Mouse (Mus musculus) heart, adult 2 months (tissue): ENCODE measurements around the gene Bbs12. TPM values are rescaled to one million over a fixed set of nuclear protein-coding genes. Genes with fewer than 3 reads are reported as not detected.
A peak's percentile ranks its signal among the peaks of the same experiment; 100 is the strongest.

ENCODE experiments used
- DNase-seq, 2 experiments: peaks; one replicate each; pipeline ENCODE4 v3.0.0; 2021
- H3K27ac ChIP-seq: fragments of 200-600 bp; 2 replicates; pipeline ENCODE4 v1.8.1; 2022
- H3K27me3 ChIP-seq: fragments of 200-500 bp; 2 replicates; pipeline ENCODE4 v1.6.1; 2012; ENCODE audit warnings: mild to moderate bottlenecking, low read length, inconsistent platforms, mixed read lengths; ENCODE audit not compliant: control insufficient read depth, insufficient read depth
- H3K36me3 ChIP-seq: fragments of 200-500 bp; 2 replicates; pipeline ENCODE4 v1.6.1; 2012; ENCODE audit warnings: low read length, inconsistent platforms; ENCODE audit not compliant: control insufficient read depth, insufficient read depth
- H3K4me1 ChIP-seq: fragments of 200-500 bp; 2 replicates; pipeline ENCODE4 v1.6.1; 2011; ENCODE audit warnings: low read length; ENCODE audit not compliant: control insufficient read depth, insufficient read depth
- H3K4me3 ChIP-seq: fragments of 200-600 bp; 2 replicates; pipeline ENCODE4 v1.8.1; 2022
- H3K79me2 ChIP-seq: fragments of 200-500 bp; replicated peaks from 2 replicates; pipeline ENCODE4 v1.6.1; 2012; ENCODE audit warnings: mild to moderate bottlenecking, inconsistent platforms, low read length, moderate library complexity, mixed read lengths; ENCODE audit not compliant: control insufficient read depth, insufficient read depth
- H3K9ac ChIP-seq: fragments of 200-500 bp; 2 replicates; pipeline ENCODE4 v1.6.1; 2012; ENCODE audit warnings: low read depth, mild to moderate bottlenecking, control low read depth, inconsistent platforms, low read length, mixed read lengths
- CTCF ChIP-seq: fragments of 200-600 bp; IDR thresholded peaks from 2 replicates; pipeline ENCODE4 v1.8.1; 2022; ENCODE audit warnings: antibody characterized with exemption, mild to moderate bottlenecking, moderate library complexity
- EP300 ChIP-seq: fragments of 200-500 bp; IDR thresholded peaks from 2 replicates; pipeline ENCODE4 v1.6.1; 2011; ENCODE audit warnings: low read depth, low read length, control low read depth; ENCODE audit not compliant: insufficient read depth
- POLR2A ChIP-seq: fragments of 200-500 bp; IDR thresholded peaks from 2 replicates; pipeline ENCODE4 v1.6.1; 2011; ENCODE audit warnings: mild to moderate bottlenecking, low read depth, low read length, control low read depth; ENCODE audit not compliant: insufficient read depth
- WGBS: fragments of 180-500 bp; shearing (Covaris S2); methylation state at CpG from one replicate; pipeline ENCODE4 v1.1.7; 2018; 5-methylcytosine and 5-hydroxymethylcytosine counted together
- intact Hi-C: fragments of 180-260 bp; cut with DNase I; formaldehyde crosslinking; loops from one replicate; pipeline ENCODE4 v1.15.1; 2025
- polyA plus RNA-seq: library from polyadenylated mRNA; depleted of rRNA; stranded (reverse); fragments of >200 nt; gene quantifications from 2 replicates; pipeline ENCODE4 v1.2.3, GENCODE M21; 2012
- total RNA-seq, 2 experiments: library from RNA; stranded (reverse); gene quantifications; 2 replicates each; pipeline ENCODE4 v1.2.3; 2021

Bbs12 gene
- total and polyA plus RNA-seq, 3 experiments, result 0.49 to 1.1 (median 0.97) TPM

- H3K27ac ChIP-seq, result no peak overlapping the region
- H3K36me3 ChIP-seq, result no peaks in the 10 kb centered on the region
- H3K27me3 ChIP-seq, result no peaks in the 10 kb centered on the region
- intact Hi-C loops, result loop anchor here (5.0 kb wide), 1 partner anchor 827 kb away; no protein-coding TSS in a partner anchor
- no peaks in the 10 kb centered on the region for H3K79me2 ChIP-seq
- 85% methylated on average over 1 of the region's 1 CpGs for WGBS
- no peaks in the 10 kb centered on the region for H3K4me1 ChIP-seq
- H3K4me3 ChIP-seq, result no peak overlapping the region
- TF ChIP-seq POLR2A, result no peak
- TF ChIP-seq CTCF, result no peak
- DNase-seq, result no peak
- no peak overlapping the region for H3K9ac ChIP-seq
These were observed 17.6 kb downstream of the Bbs12 start for GRCm38 (mm10) chr3:37329963-37330362.

DNA sequence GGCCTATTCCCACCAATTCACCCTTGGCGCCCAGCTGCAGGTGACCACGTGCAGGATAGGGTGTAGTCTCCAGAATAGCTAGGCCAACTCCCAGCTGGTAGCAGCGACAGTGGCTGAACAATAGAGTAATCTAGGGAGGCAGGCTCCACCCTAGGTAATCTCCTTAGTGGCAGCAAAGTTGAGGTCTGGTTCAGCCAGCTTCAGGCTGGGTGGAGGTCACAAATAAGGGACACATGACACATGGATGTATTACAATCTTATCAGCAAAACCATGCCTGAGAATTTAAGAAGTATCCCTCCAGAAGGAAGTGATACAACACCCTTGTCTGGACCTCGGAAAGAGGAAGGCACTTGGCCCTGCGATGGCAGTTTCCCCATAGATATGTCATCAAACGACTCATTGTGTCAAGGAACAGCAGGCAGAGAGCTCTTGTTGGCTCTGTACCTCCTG, 19.7 kb downstream of the Bbs12 start:
- no peak overlapping the region for H3K27ac ChIP-seq
- no peaks in the 10 kb centered on the region for H3K4me1 ChIP-seq
- no peaks in the 10 kb centered on the region for H3K27me3 ChIP-seq
- no peaks in the 10 kb centered on the region for H3K79me2 ChIP-seq
- 36% methylated on average over 6 of the region's 6 CpGs for WGBS
- H3K36me3 ChIP-seq, result no peaks in the 10 kb centered on the region
- DNase-seq, result no peak
- intact Hi-C loops, result loop anchor here (5.0 kb wide), 1 partner anchor 825 kb away; no protein-coding TSS in a partner anchor
- no peak overlapping the region for H3K9ac ChIP-seq
- H3K4me3 ChIP-seq, result no peak overlapping the region
- TF ChIP-seq EP300, result no peak
- TF ChIP-seq POLR2A, result no peak
- no peak for TF ChIP-seq CTCF

DNA sequence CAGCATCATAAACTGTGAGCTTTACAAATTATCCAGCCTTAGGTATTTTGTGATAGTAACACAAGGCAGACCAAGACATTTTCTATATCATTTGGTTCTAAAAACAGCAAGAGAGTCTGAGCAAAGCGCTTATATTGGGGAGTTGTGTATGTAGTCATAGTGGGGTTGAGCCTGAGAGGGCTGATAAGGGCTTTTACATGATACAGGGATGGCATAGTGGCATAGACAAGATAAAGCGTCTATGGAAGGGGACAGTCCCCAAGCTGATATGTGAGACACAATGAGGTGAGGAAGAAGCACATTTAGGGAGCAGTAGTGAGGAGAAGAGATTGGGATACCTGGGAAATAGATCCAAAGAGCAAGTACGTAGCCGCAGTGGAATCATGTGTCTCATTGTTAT, 21.7 kb downstream of the Bbs12 start:
- no peak overlapping the region for H3K9ac ChIP-seq
- DNase-seq, result no peak
- H3K27ac ChIP-seq, result no peak overlapping the region
- H3K36me3 ChIP-seq, result no peaks in the 10 kb centered on the region
- intact Hi-C loops, result loop anchor here (5.0 kb wide), 1 partner anchor 823 kb away; no protein-coding TSS in a partner anchor
- H3K27me3 ChIP-seq, result no peaks in the 10 kb centered on the region
- no peak overlapping the region for H3K4me3 ChIP-seq
- 89% methylated on average over 4 of the region's 4 CpGs for WGBS
- no peak for TF ChIP-seq POLR2A
- TF ChIP-seq EP300, result no peak
- TF ChIP-seq CTCF, result no peak
- H3K79me2 ChIP-seq, result no peaks in the 10 kb centered on the region
- no peaks in the 10 kb centered on the region for H3K4me1 ChIP-seq

GRCm38 (mm10) chr3:37341110-37341509, 28.8 kb downstream of the Bbs12 start:
- no peaks in the 10 kb centered on the region for H3K36me3 ChIP-seq
- no peaks in the 10 kb centered on the region for H3K79me2 ChIP-seq
- no peak overlapping the region for H3K4me3 ChIP-seq
- intact Hi-C loops, result loop anchor here (1.0 kb wide), 1 partner anchor 73 kb away; no protein-coding TSS in a partner anchor
- H3K27me3 ChIP-seq, result no peaks in the 10 kb centered on the region
- H3K27ac ChIP-seq, result no peak overlapping the region
- TF ChIP-seq POLR2A, result no peak
- peak; percentile 81 for TF ChIP-seq CTCF
- peaks cover 3% of the 10 kb centered on the region for H3K4me1 ChIP-seq
- DNase-seq, result no peak
- 62% methylated on average over 5 of the region's 5 CpGs for WGBS
- no peak overlapping the region for H3K9ac ChIP-seq

DNA sequence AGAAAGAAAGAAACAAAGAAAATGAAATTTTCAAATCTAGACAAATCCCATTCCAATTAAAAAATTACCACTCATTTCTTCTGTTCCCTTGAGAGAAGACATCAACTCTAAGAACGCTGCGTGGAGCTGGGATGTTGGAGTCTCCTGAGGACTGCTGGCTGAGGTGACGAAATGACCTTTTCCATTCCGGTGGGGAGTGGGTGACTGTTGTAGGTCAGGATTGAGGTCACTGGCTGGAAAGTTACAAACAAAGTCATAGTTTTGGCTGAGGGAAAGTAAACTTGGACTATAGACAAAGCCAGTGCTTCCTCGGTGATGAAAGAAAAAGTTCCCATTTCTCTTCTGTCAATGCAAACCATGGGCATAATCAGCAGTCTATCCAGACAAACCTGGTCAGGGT, 30.5 kb downstream of the Bbs12 start:
- no peak for TF ChIP-seq EP300
- H3K36me3 ChIP-seq, result no peaks in the 10 kb centered on the region
- peak in 1 of 2 experiments; percentile 35 for DNase-seq
- no peak overlapping the region for H3K9ac ChIP-seq
- WGBS, result 43% methylated on average over 5 of the region's 5 CpGs
- H3K4me1 ChIP-seq, result peaks cover 3% of the 10 kb centered on the region
- H3K79me2 ChIP-seq, result no peaks in the 10 kb centered on the region
- H3K27me3 ChIP-seq, result no peaks in the 10 kb centered on the region
- intact Hi-C loops, result no loop called here
- no peak overlapping the region for H3K27ac ChIP-seq
- H3K4me3 ChIP-seq, result no peak overlapping the region

DNA sequence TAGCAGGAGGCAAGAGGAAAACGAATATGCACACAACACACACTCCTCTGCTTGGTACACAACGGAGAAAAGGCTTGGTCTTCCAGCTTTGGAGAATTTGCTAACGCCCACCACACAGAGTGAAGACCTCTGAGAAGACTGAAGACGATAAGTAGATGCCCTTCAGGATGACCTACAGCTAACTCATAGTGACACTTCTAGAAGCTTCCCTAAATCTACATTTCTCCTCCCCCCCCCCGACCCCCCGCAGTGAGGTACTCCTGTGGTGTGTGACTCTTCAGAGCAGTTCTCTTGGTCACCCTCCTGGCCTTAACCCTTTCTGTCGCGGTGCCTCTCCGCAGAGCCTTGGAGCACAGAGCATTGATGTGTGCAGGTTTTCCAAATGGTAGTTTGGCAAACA, 35.3 kb downstream of the Bbs12 start:
- intact Hi-C loops, result loop anchor here (5.0 kb wide), 1 partner anchor 35 kb away; no protein-coding TSS in a partner anchor
- Histone ChIP-seq H3K36me3 (no peaks in the 10 kb centered on the region), H3K4me3 (no peak overlapping the region; the same call in 1 of the 2 replicates), H3K9ac (no peak overlapping the region), H3K27me3 (no peaks in the 10 kb centered on the region), H3K79me2 (no peaks in the 10 kb centered on the region), H3K27ac (peak overlapping the region; percentile 79), H3K4me1 (peaks cover 3% of the 10 kb centered on the region)
- DNase-seq, result no peak
- WGBS, result 48% methylated on average over 9 of the region's 9 CpGs
- TF ChIP-seq POLR2A (no peak), CTCF (no peak), EP300 (no peak)
